Mouse (Mus musculus): ENCODE measurements around the gene Pbx3. TPM values are rescaled to one million over a fixed set of nuclear protein-coding genes. Genes with fewer than 3 reads are reported as not detected.

The Pbx3 gene
- polyA plus RNA-seq, 1 experiment from 2014 or later = 7.9 TPM

DNA sequence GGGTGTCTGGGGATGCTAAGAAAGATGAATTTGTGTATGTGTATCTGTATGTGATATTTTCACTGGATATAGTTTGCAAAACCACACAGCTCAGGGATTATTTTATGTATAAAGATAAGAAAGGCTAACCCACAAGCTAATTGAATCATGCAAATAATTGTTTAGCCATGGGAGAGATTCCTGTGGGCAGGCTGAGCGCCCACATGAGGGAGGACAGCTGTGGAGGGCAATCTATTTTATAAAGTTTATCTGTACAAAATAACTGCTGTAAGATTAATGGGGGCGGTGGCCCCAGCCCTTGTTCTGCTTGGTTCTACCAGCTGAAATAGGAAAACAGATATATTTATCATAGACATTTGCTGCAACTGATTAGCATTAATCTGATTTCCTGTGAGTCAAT is 202.5 kb downstream of the Pbx3 start:
- H3K36me3 ChIP-seq = peaks cover 12% of the 10 kb centered on the region; the same call in 1 of the 2 replicates
- no peak overlapping the region for H3K9ac ChIP-seq
- no peak for ATAC-seq (ENCODE audit: low read depth)
- H3K27me3 ChIP-seq = no peaks in the 10 kb centered on the region
- H3K4me3 ChIP-seq (replicated peaks) = no peak overlapping the region
- 59% methylated on average over 2 of the region's 2 CpGs for WGBS (ENCODE audit: insufficient replicate concordance)
- DNase-seq = no peak
- H3K27ac ChIP-seq = no peak overlapping the region
- no peaks in the 10 kb centered on the region for H3K9me3 ChIP-seq (replicated peaks)
- H3K4me1 ChIP-seq (replicated peaks) = no peaks in the 10 kb centered on the region
- no peak overlapping the region for H3K4me2 ChIP-seq

DNA sequence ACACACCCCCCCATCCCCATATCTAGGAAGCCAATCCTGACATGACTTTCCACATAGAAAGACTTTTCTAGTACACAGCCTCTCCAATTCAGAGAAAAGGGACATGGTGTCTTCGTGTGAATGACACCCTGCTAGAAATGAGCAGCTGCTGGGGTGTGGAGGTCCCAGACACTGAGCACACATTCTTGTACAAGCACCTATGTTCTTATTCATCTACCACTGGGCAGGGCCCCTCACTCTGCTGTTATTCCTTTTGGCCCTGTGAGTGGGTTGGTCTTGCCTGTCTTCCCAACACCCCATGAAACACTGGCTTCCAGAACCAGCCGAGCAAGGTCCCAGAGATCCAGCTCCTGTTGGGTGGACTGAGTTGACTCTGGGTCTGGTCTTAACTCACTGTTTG is 203.3 kb downstream of the Pbx3 start:
- H3K27me3 ChIP-seq = no peaks in the 10 kb centered on the region
- H3K9me3 ChIP-seq (replicated peaks) = no peaks in the 10 kb centered on the region
- H3K4me1 ChIP-seq (replicated peaks) = no peaks in the 10 kb centered on the region
- H3K27ac ChIP-seq = no peak overlapping the region
- no peak overlapping the region for H3K9ac ChIP-seq
- H3K4me3 ChIP-seq (replicated peaks) = no peak overlapping the region
- DNase-seq (no peak), ATAC-seq (ENCODE audit: low read depth) (no peak)
- no peak overlapping the region for H3K4me2 ChIP-seq
- peaks cover 9% of the 10 kb centered on the region; the same call in 1 of the 2 replicates for H3K36me3 ChIP-seq
- WGBS (ENCODE audit: insufficient replicate concordance) = 78% methylated on average over 2 of the region's 2 CpGs

DNA sequence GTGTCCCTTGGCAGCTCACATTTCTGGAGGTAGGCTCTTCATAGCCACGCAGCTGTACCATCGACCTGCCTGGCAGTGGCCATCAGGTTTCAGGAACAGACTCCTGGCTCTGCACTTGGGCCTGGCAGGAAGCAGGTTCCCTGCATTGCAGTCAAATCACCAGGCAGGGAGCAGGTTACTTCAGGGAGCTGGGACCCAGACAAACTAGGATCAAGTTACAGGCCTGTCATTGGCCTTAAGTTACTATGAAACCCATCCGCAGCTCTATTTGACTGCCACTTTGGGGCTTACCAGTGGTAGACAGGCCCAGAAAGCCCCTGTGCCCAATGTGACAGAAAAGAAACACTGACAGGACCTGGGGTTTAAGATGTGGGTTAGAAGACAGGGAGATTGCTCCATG is 204.8 kb downstream of the Pbx3 start:
- no peaks in the 10 kb centered on the region for H3K27me3 ChIP-seq
- no peaks in the 10 kb centered on the region for H3K4me1 ChIP-seq (replicated peaks)
- peaks cover 9% of the 10 kb centered on the region; the same call in 1 of the 2 replicates for H3K36me3 ChIP-seq
- H3K4me2 ChIP-seq = no peak overlapping the region
- ATAC-seq (ENCODE audit: low read depth) (no peak), DNase-seq (no peak)
- WGBS (ENCODE audit: insufficient replicate concordance) = 69% methylated on average over 3 of the region's 3 CpGs
- H3K9ac ChIP-seq = no peak overlapping the region
- no peak overlapping the region for H3K27ac ChIP-seq
- no peaks in the 10 kb centered on the region for H3K9me3 ChIP-seq (replicated peaks)
- no peak overlapping the region for H3K4me3 ChIP-seq (replicated peaks)

DNA sequence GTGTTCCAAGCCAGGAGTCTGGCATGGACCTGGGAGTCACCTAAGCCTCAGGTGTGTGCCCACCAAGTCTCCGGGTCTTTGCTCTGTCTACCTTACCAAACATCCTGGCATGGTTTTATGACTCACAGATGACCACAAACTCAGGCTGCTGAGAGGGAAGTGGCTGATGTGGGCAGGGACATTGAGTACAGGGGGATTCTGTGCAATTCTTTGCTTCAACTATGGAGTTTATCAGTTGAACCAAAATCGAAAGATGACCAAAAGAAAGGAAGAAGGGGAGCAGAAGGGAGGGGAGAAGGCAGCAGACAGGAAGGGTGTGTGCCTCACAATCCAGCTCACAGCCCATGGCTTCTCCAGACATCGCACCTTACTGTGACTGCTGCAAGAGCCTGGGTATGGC is 210.5 kb downstream of the Pbx3 start:
- no peaks in the 10 kb centered on the region for H3K27me3 ChIP-seq
- H3K9me3 ChIP-seq (replicated peaks) = no peaks in the 10 kb centered on the region
- H3K4me2 ChIP-seq = no peak overlapping the region
- no peak for ATAC-seq (ENCODE audit: low read depth)
- H3K36me3 ChIP-seq = no peaks in the 10 kb centered on the region
- no peak overlapping the region for H3K27ac ChIP-seq
- DNase-seq = no peak
- no peak overlapping the region for H3K4me3 ChIP-seq (replicated peaks)
- no peaks in the 10 kb centered on the region for H3K4me1 ChIP-seq (replicated peaks)
- 41% methylated on average over 3 of the region's 3 CpGs for WGBS (ENCODE audit: insufficient replicate concordance)
- H3K9ac ChIP-seq = no peak overlapping the region

DNA sequence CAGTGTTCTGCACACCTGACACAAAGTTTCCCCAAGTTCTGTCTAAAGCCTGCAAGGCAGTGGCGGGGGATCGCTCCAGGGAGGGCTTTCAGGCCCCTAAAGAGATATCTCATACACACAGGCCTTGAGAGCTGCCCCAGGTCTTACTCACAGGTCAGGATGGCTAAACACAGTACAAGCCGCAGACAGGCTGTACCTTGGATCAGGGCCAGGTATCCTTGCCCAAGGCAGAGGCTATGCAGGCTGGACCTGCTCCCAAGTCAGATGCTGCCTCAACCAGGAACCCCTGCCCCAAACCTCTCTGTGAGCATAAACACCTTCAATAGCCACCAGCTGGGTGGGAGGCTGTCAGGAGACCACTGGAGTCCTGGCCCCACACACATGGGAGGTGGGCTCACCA is 215.2 kb downstream of the Pbx3 start:
- Histone ChIP-seq H3K9ac (no peak overlapping the region), H3K36me3 (no peaks in the 10 kb centered on the region), H3K4me3 (replicated peaks) (no peak overlapping the region), H3K4me1 (replicated peaks) (no peaks in the 10 kb centered on the region), H3K4me2 (no peak overlapping the region), H3K27ac (no peak overlapping the region), H3K27me3 (no peaks in the 10 kb centered on the region), H3K9me3 (replicated peaks) (no peaks in the 10 kb centered on the region)
- DNase-seq (no peak), ATAC-seq (ENCODE audit: low read depth) (no peak)
- 75% methylated on average over 3 of the region's 3 CpGs for WGBS (ENCODE audit: insufficient replicate concordance)

DNA sequence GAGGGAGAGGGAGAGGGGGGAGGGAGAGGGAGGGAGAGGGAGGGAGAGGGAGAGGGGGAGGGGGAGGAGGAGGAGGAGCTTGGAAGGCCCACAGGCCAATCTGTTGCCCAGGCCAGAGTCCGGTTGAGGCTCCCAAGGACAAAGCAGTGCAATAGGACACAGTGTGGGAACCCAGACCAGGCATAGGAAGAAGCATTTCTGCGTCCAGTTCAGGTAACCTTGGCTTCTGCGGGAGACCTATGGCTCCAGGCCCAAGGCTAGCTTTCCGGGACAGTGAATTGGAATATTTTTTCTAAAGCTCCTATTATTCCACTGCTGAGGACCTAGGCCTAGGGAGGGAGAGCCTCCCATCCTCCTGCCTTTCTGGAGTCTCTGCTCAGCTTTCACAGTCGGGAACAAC is 218.1 kb downstream of the Pbx3 start:
- Histone ChIP-seq H3K4me1 (replicated peaks) (no peaks in the 10 kb centered on the region), H3K27me3 (no peaks in the 10 kb centered on the region), H3K9ac (no peak overlapping the region), H3K27ac (no peak overlapping the region), H3K4me2 (no peak overlapping the region), H3K4me3 (replicated peaks) (no peak overlapping the region), H3K9me3 (replicated peaks) (no peaks in the 10 kb centered on the region), H3K36me3 (no peaks in the 10 kb centered on the region)
- WGBS (ENCODE audit: insufficient replicate concordance) = 64% methylated on average over 5 of the region's 5 CpGs
- ATAC-seq (ENCODE audit: low read depth) (peak; percentile 51; the same call in 1 of the 2 replicates), DNase-seq (no peak)

DNA sequence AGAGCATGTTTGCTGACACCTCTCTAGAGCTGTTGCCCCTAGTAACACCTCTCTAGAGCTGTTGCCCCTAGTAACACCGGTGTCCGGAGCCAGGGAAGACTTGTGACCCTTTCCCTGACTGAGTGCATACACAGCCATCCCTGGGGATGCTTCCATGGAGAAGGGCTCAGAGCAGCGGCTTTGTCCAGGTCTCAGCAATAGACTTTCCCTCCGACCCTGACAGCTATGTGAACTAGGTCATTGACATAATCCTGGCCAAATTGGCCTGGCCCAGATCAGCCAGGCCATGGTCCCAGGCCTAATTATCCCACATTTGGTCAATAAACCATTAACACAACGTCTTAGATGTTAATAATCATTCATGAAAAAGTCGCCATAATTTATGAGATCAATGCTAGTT is 219.6 kb downstream of the Pbx3 start:
- no peak for DNase-seq
- Histone ChIP-seq H3K27ac (no peak overlapping the region), H3K9ac (no peak overlapping the region), H3K4me2 (no peak overlapping the region), H3K4me1 (replicated peaks) (no peaks in the 10 kb centered on the region), H3K9me3 (replicated peaks) (no peaks in the 10 kb centered on the region), H3K36me3 (no peaks in the 10 kb centered on the region), H3K4me3 (replicated peaks) (no peak overlapping the region), H3K27me3 (no peaks in the 10 kb centered on the region)
- 59% methylated on average over 6 of the region's 6 CpGs for WGBS (ENCODE audit: insufficient replicate concordance)
- no peak for ATAC-seq (ENCODE audit: low read depth)

DNA sequence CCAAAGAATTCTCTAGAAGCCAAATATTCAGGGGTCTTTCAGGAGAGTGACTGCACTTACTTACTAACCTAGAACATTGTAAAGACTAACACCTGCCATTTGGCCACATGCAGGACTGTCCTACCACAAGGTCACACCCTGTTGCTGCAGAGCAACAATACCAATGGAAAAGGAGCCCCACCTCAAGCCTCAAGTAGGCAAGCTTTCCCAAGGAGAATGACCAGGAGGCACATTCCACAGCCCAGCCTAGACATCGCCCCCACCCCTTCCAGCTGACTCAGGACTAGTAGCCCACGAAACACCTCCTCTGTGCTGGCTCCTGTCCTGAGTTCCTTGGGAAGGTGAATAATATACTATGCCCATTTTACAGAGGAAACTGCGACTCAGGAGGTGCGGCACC is 222.4 kb downstream of the Pbx3 start:
- DNase-seq = no peak
- Histone ChIP-seq H3K9me3 (replicated peaks) (no peaks in the 10 kb centered on the region), H3K4me1 (replicated peaks) (no peaks in the 10 kb centered on the region), H3K4me3 (replicated peaks) (no peak overlapping the region), H3K27me3 (no peaks in the 10 kb centered on the region), H3K9ac (no peak overlapping the region), H3K4me2 (no peak overlapping the region), H3K36me3 (no peaks in the 10 kb centered on the region), H3K27ac (no peak overlapping the region)
- no peak for ATAC-seq (ENCODE audit: low read depth)
- WGBS (ENCODE audit: insufficient replicate concordance) = 72% methylated on average over 4 of the region's 4 CpGs

DNA sequence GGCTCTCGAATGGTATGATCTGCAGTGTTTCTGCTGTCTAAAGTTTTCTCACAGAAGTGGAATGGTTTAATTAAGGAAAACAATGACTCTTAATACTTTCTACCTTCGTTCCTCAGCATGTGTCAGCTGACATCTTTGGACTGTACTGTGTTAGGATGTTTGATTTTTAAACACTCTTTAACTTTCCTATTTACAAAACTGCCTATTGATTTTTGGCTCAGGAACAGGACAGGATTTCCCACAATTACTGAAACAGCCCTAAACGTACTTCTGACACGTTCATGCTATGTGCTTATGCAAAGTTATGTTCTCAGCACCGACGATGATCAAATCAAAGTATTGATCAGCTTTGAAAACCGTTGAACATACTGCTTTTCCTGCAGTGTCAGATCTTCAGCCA is 224.7 kb downstream of the Pbx3 start:
- Histone ChIP-seq H3K27me3 (no peaks in the 10 kb centered on the region), H3K9ac (no peak overlapping the region), H3K27ac (no peak overlapping the region), H3K4me2 (no peak overlapping the region), H3K9me3 (replicated peaks) (no peaks in the 10 kb centered on the region), H3K4me1 (replicated peaks) (no peaks in the 10 kb centered on the region), H3K36me3 (no peaks in the 10 kb centered on the region), H3K4me3 (replicated peaks) (no peak overlapping the region)
- no peak for ATAC-seq (ENCODE audit: low read depth)
- 51% methylated on average over 7 of the region's 7 CpGs for WGBS (ENCODE audit: insufficient replicate concordance)
- DNase-seq = no peak

DNA sequence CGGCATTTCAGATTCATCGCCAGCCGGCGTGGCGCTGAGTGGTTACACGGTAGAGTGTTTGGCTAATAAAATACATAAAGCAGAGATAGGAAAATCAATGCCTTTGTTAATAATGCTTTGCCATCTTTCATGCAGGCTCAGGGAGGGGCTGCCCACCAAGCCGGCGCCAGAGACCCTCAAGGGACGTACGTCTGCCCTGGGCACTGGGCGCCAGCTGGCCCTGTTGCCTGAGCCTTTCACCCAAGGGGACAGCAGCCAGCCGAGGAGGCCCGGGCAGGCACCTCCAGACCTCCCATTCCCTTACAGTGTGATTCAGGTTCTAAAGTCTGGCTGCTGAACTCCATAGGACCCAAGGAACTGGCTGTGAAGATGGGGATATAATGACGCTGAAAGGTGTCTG is 225.5 kb downstream of the Pbx3 start:
- DNase-seq (no peak), ATAC-seq (ENCODE audit: low read depth) (no peak)
- no peaks in the 10 kb centered on the region for H3K9me3 ChIP-seq (replicated peaks)
- H3K27ac ChIP-seq = no peak overlapping the region
- no peaks in the 10 kb centered on the region for H3K27me3 ChIP-seq
- no peaks in the 10 kb centered on the region for H3K36me3 ChIP-seq
- no peak overlapping the region for H3K9ac ChIP-seq
- H3K4me3 ChIP-seq (replicated peaks) = no peak overlapping the region
- WGBS (ENCODE audit: insufficient replicate concordance) = 79% methylated on average over 14 of the region's 14 CpGs
- H3K4me1 ChIP-seq (replicated peaks) = no peaks in the 10 kb centered on the region
- H3K4me2 ChIP-seq = no peak overlapping the region

DNA sequence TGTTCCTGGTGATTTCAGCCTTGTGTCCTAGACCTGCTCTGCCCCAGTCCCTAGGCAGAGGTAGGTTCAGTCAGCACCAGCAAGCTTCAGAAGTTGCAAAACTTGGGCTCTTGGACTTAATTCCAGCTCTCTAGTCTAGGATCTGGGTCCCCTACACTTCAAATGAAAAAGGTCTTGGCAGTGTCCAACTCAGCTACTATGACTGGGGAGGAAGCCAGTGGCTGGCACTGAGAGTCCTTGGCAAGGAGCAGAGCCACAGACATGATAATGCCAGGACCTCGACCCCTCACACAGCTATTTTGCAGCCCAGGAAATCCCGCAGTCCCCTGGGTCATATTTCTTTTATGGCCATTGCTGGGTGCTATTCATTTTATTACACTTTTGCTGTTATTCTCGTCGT is 225.9 kb downstream of the Pbx3 start:
- Histone ChIP-seq H3K4me2 (no peak overlapping the region), H3K4me1 (replicated peaks) (no peaks in the 10 kb centered on the region), H3K27ac (no peak overlapping the region), H3K9ac (no peak overlapping the region), H3K9me3 (replicated peaks) (no peaks in the 10 kb centered on the region), H3K36me3 (no peaks in the 10 kb centered on the region), H3K27me3 (no peaks in the 10 kb centered on the region), H3K4me3 (replicated peaks) (no peak overlapping the region)
- DNase-seq (no peak), ATAC-seq (ENCODE audit: low read depth) (no peak)
- 73% methylated on average over 4 of the region's 4 CpGs for WGBS (ENCODE audit: insufficient replicate concordance)

DNA sequence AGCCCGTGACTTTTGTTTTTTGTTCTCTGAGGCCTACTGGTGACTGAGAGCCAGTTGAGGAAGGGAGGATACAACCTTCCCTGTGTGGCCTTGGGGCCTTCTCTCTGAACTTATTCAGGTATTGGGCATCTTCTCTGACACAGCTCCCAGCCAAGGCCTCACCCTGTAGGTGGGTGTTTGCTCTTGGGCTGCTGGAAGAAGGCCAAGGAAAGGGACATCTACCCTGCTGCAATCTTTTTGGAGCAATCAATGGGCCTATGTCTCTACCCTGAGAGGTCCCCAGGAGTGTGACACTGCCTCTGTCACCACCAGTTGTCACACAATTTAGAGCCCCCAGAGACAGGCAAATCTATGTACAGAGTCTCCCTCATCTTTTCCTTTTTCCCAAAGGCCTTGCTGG is 226.5 kb downstream of the Pbx3 start:
- Histone ChIP-seq H3K4me2 (no peak overlapping the region), H3K9ac (no peak overlapping the region), H3K27me3 (no peaks in the 10 kb centered on the region), H3K4me3 (replicated peaks) (no peak overlapping the region), H3K9me3 (replicated peaks) (no peaks in the 10 kb centered on the region), H3K27ac (no peak overlapping the region), H3K4me1 (replicated peaks) (no peaks in the 10 kb centered on the region), H3K36me3 (no peaks in the 10 kb centered on the region)
- ATAC-seq (ENCODE audit: low read depth) (no peak), DNase-seq (no peak)
- 64% methylated on average over 1 of the region's 1 CpGs for WGBS (ENCODE audit: insufficient replicate concordance)

Data from liver, embryonic 13.5 days (tissue).